Mouse (Mus musculus) kidney, postnatal 25 days (tissue): Measurements from ENCODE around the gene Rassf6.

Source experiments
- DNase-seq, 2 experiments: peaks; one replicate each; pipeline ENCODE4 v3.0.0; 2021; ENCODE audit warnings: mixed read lengths in 2 of 2

The Rassf6 gene

DNA sequence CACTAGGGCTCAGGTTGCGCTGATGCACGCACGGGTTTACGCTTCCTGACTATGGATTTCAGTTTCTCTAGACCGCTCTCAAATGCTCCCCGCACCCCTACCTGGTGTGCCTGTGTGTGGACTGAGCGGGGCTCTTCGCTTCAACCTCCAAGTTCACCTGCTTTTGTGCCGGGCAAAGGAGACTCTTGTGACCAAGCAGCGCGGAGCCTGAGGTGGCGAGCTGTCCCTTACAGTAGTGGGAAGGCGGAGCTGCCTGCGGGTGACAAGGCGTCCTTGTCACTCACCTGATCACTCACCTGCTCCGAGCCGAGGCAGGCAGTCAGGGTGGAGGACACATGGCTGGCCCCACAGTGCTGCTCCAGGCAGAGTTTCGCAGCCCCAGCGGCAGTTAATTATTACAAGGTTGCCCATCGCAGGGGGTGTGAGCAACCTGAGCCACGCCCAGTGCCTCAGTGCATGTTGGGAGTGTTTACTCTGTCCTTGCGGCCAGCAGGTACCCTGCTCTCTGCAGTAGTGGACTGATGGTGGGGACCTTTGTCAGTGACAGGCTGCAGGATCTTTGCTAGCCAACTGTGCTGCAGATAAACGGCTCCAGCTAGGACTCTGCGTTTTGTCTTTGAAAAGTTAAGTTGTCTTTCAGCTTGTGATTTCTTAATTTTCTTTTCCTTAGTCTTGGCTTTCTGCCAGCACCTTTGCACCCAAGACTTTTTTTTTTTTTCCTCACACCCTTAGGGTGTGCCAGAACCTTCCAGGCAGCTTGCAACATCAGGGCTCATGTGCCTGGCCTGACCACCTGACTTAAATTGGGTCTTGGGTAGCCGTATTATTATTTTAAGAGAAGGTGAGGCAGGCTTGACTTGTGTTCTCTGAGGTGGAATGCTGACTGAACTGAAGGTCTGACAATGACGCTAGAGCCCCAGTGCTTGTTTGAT is at the start of gene Rassf6:
Gene Rassf6, minus strand, starts transcription at position 372 of the 932 bp plus-strand sequence.
- DNase-seq: peak; percentile 91 to 97

GRCm38 (mm10) chr5:90689426-90690128 is 49.1 kb upstream of the Rassf6 start:
- DNase-seq: no peak

GRCm38 (mm10) chr5:90687913-90688312 is 47.5 kb upstream of the Rassf6 start:
- DNase-seq: no peak

- no peak for DNase-seq
Observed at GRCm38 (mm10) chr5:90684994-90685393, 44.5 kb upstream of the Rassf6 start.

- no peak for DNase-seq
Observed at GRCm38 (mm10) chr5:90681842-90682241, 41.4 kb upstream of the Rassf6 start.

GRCm38 (mm10) chr5:90677560-90677959 is 37.1 kb upstream of the Rassf6 start:
- no peak for DNase-seq

DNA sequence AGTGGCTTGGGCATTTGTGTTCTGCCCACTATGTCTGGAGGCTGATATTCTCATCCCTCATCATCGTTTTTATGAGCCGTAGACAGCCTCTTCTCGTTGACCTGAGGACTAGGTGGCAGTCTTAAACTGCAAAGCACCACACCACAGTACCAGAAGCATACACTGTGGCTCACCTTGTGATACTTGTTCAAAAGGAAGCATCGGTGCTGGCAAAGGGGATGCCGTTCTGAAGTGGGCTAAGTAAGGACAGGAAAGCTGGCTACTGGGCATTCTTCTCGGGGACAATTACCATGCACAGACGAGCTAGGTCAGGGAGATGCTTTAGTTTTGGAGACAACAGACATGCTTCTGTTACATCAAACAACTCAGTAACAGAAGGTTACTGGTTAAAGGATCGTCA is 21.4 kb upstream of the Rassf6 start:
- no peak for DNase-seq

DNA sequence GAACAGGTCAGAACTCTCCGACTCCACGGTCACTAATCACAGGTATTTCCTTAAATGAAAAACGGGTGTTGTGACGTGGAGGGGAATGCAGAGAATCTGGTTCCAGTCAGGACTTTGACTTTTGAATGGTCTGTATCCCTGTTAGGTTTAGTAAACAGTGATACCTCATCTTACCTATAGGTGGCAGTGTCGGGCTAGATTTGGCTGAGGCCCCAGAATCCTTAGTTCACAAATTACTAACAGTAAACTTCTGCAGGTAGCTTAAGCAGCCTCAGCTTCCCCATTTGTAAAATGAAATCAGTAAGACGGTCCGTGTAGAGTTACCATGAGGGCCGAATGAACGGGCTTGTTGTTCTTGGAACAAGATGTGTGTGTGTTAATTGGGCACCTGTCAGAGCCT is 21.0 kb upstream of the Rassf6 start:
- peak in 1 of 2 experiments; percentile 44 for DNase-seq

DNA sequence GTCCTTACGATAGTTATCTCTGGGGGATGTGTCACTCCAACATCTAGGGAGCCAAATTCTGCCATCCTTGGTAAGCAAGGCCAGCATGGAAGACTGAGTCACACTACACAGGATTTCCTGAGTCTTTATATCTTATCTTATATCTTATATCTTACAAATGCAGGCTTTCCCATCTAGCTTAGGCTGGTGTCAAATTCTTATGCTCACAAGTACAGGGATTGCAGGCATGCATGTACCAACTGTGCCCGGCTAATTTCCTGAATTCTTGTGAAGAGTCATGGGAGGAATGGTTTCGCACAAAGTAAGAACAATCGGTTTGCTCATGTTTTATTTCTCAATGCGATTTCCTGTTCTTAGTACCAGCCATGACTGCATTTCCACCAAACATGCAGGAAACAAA is 20.0 kb upstream of the Rassf6 start:
- DNase-seq: no peak

- DNase-seq: no peak
Observed at GRCm38 (mm10) chr5:90656681-90657080, 16.2 kb upstream of the Rassf6 start.

DNA sequence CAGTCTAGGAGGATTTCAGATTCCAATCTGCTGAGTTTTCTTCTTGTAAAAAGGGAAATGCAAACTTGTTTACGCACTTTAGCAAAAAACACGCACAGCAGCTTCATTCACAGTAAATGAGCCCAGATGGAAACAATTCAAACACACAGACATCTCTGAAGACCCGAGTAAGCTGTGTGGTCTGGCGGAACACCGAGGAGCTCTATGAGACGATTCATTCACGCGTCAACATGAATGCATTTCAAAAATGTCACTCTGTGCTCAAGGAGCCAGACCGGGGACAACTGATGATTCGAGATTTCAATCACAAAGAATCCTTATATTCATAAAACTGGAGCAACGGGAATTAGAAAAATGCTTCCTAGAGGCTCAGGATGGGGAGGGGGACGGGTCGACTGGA is 15.4 kb upstream of the Rassf6 start:
- DNase-seq: no peak

GRCm38 (mm10) chr5:90654798-90655197 is 14.3 kb upstream of the Rassf6 start:
- no peak for DNase-seq

GRCm38 (mm10) chr5:90652724-90653123 is 12.3 kb upstream of the Rassf6 start:
- DNase-seq: peak in 1 of 2 experiments; percentile 71

GRCm38 (mm10) chr5:90650466-90651150 is 10.2 kb upstream of the Rassf6 start:
- no peak for DNase-seq

DNA sequence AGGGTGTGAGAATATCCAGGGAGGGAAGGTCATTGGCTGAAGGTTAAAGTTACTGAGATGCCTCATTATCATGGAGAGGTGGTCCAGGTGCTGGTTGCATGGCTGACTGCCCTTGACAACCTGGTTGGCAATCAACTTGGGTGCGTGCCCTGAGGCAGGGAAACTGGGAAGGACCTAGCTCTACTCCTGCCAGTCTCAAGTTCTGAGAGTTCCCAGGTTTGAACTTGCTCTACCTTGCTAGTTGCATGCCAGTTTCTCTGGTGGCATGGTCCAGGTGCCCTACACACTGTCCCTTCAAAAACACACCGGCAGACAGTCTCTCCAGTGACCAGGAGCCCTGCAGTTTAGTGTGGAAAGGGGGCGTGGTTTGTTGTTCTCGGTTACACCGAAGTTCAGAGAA is 7.0 kb upstream of the Rassf6 start:
- DNase-seq: peak; percentile 62 to 83

- no peak for DNase-seq
Observed at GRCm38 (mm10) chr5:90646398-90646797, 5.9 kb upstream of the Rassf6 start.

DNA sequence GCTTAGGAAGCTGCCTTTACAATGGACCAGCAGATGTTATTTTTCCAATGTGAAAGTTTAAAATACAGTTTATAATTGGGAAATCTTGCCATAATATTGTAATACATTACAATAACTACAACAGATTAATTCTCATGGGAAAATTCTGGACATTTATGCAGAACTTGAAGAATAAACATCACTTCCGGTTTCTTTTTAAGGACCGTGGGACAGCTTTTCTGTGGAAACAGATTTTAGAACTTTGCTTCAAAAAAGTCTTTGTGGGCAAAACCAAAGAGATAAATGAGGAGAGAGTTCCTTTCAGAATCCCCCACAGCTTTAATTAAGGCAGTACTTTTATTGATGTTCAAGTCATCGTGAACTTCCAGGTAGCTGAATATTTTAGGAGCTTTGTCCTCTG is 5.1 kb upstream of the Rassf6 start:
- no peak for DNase-seq

- no peak for DNase-seq
Observed at GRCm38 (mm10) chr5:90641218-90641610, 757 bp upstream of the Rassf6 start.

DNA sequence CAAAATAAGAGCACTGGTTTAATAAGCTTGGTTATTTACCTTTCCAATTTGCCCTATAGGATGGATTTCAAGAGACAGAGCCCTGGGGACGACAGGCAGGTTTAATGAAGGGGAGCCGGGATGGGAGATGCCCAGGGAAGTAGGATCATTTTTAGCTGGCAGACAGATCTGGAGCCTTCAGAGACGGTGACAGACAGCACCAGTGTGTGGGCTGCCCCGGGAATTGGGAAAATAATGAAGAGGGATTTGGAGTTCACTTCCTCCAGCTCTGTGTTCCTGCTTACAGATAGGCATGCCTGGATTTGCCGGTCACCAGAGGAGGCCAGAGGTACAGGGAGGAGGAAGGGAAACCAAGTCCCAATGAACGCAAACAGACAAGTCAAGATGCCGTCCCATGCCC is 5.6 kb downstream of the Rassf6 start:
- no peak for DNase-seq

DNA sequence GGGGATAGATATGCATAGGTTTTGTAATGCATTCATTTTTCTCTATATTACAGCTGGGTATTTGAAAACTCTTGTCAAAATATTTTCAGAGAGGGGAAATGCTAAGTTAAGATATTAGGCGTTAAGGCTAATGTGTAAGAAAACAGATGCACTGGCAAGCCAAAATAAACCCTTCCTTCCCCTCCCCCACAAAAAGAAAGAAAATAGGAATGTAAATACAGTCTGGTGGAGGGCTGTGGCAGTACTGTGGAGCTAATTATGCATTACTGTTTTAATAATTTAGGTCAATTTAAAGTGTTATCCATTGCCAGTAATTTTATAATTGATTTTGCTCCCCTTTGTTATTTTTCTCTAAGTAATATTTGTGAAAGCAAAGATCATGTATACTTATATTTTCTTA is 11.9 kb downstream of the Rassf6 start:
- DNase-seq: no peak

DNA sequence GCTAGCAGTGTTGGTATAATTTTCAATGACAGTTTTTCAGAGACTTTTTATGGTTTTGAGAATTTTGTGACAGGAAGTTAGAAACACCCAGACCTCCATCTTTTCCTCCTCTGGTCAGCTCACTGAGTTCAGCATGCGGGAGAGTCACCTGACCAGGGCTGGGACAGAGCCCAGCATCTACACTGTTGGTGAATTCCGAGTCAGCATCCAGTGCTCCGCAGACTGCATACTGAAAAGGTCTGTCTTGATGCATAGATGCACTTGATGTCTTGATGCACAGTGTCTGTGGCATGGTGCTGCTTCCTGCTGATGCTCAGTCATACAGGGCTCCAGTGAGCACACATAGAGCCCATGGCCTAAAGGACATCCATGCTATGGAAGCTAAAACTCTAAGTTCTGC is 12.4 kb downstream of the Rassf6 start:
- peak in 1 of 2 experiments; percentile 23 for DNase-seq

GRCm38 (mm10) chr5:90627423-90627822 is 13.0 kb downstream of the Rassf6 start:
- no peak for DNase-seq

DNA sequence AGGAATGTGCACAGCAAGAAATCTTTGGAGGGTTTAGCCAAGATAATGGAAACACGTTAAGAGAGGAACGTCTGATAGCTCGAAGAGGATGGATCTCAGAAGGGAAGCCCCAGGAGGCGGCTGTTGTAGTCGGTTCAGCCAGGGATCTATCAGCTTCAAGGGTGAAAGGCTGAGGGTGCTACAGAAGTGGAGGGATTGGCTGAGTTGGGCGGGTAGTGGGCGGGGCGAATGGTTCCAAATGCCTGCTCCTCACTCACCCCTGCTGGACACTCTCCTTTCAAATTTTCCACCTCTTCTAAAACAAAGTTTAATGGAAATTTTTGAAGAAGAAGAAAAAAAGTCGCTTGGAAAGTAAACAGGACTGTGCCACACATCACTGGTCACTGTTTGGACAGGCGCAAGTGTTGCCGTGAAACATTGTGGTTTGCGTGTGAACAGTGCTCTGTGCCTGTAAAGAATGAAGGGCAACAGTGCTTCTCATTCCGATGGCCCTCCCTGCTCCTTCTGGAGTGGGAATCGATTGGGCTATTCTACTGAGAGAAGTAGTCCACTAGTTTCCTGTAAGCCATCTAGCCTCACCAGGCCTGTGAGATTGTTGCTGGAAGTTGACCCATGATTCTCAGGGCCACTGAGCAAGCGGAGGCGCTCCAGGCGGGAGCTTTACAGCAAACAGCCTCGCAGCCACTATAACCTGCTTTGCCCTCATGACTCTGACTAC is 15.6 kb downstream of the Rassf6 start:
- DNase-seq: peak; percentile 41 to 70
